Mouse (Mus musculus) lung, adult 2 months (tissue): ENCODE measurements around the gene Calm5. TPM values are rescaled to one million over a fixed set of nuclear protein-coding genes. Genes with fewer than 3 reads are reported as not detected.

Experiments used
- DNase-seq: peaks from one replicate; pipeline ENCODE4 v3.0.0; 2022
- H3K4me1 ChIP-seq: fragments of 200-500 bp; 2 replicates; pipeline ENCODE4 v1.6.1; 2011; ENCODE audit warnings: low read length; ENCODE audit not compliant: control insufficient read depth, insufficient read depth
- H3K4me3 ChIP-seq: fragments of 200-500 bp; replicated peaks from 2 replicates; pipeline ENCODE3; 2011; ENCODE audit warnings: low read depth, mild to moderate bottlenecking, control low read depth, low read length; ENCODE audit errors: extremely low read depth
- CTCF ChIP-seq: fragments of 200-500 bp; IDR thresholded peaks from 2 replicates; pipeline ENCODE4 v1.5.1; 2011; ENCODE audit warnings: mild to moderate bottlenecking, low read length, control low read depth; ENCODE audit not compliant: insufficient read depth
- POLR2A ChIP-seq: fragments of 200-500 bp; IDR thresholded peaks from 2 replicates; pipeline ENCODE4 v1.6.1; 2011; ENCODE audit warnings: low read depth, mild to moderate bottlenecking, control low read depth, low read length, borderline replicate concordance; ENCODE audit errors: extremely low read depth
- WGBS: fragments of 180-500 bp; shearing (Covaris S2); methylation state at CpG from one replicate; pipeline ENCODE4 v1.1.7; 2018; 5-methylcytosine and 5-hydroxymethylcytosine counted together
- polyA plus RNA-seq: library from polyadenylated mRNA; depleted of rRNA; stranded (reverse); fragments of >200 nt; gene quantifications from 2 replicates; pipeline ENCODE4 v1.2.3, GENCODE M21; 2012

The Calm5 gene
- polyA plus RNA-seq, 1 experiment = not detected

DNA sequence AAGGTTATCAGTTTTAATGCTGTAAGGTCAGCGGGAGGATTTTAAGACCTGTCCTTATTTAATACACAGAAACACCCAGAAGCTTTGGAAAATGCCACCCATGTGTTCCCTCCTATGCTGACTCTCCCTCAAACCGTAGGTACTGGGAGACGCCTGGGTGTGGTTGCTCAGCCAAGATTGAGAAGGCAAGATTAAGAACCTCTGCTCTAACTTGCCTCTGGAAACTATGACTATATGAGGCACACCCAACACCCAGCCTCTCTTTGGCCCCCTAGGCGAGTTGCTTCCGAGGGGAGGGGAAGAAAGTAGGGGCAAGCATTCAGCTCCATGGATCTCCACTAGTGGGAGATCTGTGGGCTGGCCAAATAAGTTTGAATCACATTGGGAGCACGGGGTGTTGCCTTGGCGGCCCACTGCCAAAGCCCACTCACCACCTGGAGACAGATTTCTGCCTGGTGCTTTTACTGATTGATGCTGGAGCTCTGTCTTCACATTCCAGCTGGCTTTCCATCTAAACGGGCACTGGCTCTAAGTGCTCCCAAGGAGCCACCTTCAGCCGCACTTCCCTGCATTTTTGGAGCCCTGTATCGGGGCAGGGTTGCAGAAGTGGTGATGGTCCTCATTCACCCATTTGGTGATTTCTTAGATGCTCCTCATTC is 9.1 kb downstream of the Calm5 start:
- H3K4me3 ChIP-seq = no peak overlapping the region
- WGBS = 89% methylated on average over 10 of the region's 10 CpGs
- H3K4me1 ChIP-seq = no peaks in the 10 kb centered on the region
- no peak for DNase-seq
- TF ChIP-seq POLR2A (no peak), CTCF (no peak)

- WGBS = 70% methylated on average over 14 of the region's 14 CpGs
- Histone ChIP-seq H3K4me1 (no peaks in the 10 kb centered on the region), H3K4me3 (no peak overlapping the region)
- DNase-seq = no peak
- TF ChIP-seq CTCF (no peak), POLR2A (no peak)
Observed at GRCm38 (mm10) chr13:3865648-3866354, 11.8 kb downstream of the Calm5 start.

DNA sequence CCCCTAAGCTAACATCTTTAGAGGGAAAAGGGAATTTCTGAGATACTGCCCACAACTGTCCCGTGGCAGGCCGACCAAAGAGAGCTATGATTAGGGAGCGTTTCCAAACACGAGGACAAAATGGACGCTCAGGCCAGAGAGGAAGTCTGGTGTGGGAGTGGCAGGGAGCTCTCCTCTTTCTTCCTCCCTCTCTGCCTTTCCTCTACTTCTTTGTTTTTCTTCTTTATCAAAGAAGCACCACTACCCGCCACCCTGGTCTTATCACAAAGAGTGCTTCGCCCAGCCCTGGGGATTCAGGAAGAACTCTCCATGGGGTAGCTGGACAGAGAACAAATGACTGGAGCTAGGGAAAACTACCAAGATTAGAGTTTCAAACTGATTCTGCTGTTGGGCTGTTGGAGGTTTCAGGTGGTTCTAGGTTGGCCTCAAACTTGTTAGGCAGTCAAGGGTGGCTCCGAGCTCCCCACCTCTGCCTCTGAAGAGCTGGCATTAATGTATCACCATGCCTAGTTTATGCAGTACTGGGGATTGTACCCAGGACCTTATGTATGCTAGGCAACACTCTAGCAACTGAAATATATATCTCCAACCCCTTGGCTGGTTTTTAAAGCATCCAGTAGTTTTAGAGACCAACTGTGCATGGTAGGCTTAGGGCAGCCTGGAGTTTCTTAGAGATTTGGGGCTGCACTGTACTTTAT is 12.5 kb downstream of the Calm5 start:
- WGBS = 65% methylated on average over 8 of the region's 8 CpGs

GRCm38 (mm10) chr13:3867158-3867557 is 13.2 kb downstream of the Calm5 start:
- H3K4me1 ChIP-seq = no peaks in the 10 kb centered on the region
- WGBS = 87% methylated on average over 6 of the region's 6 CpGs
- no peak for DNase-seq
- H3K4me3 ChIP-seq = no peak overlapping the region
- TF ChIP-seq POLR2A (no peak), CTCF (no peak)

More for the DNA sequence above, 12.5 kb downstream of the Calm5 start:
- H3K4me1 ChIP-seq = no peaks in the 10 kb centered on the region
- DNase-seq = no peak
- no peak overlapping the region for H3K4me3 ChIP-seq
- TF ChIP-seq CTCF = no peak
- TF ChIP-seq POLR2A = no peak

GRCm38 (mm10) chr13:3869901-3870300 is 15.9 kb downstream of the Calm5 start:
- Histone ChIP-seq H3K4me1 (no peaks in the 10 kb centered on the region), H3K4me3 (no peak overlapping the region)
- DNase-seq = no peak
- no peak for TF ChIP-seq CTCF

GRCm38 (mm10) chr13:3872832-3873231 is 18.9 kb downstream of the Calm5 start:
- TF ChIP-seq CTCF (no peak), POLR2A (no peak)
- DNase-seq = no peak
- no peaks in the 10 kb centered on the region for H3K4me1 ChIP-seq
- no peak overlapping the region for H3K4me3 ChIP-seq
- WGBS = 97% methylated on average over 4 of the region's 4 CpGs

DNA sequence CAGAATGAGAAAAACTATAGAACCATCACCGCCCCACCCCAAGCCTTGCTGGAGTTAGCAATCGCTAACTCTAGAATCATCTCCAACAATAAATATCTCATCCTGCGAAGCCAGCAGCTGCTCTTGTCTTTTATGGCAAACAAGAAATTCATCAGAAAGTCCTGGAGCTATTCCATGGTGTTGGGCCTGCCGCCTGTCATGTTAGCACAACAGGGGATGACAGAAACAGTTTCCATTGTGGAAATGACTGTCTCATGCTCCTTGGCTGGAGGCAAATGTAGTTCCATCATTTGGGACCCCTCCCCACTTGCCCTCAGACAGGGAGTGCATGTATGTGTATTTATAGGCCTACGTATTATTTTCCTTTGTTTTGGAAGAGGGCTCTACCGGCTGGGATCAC is 22.5 kb downstream of the Calm5 start:
- H3K4me1 ChIP-seq = no peaks in the 10 kb centered on the region
- no peak for DNase-seq
- WGBS = 74% methylated on average over 6 of the region's 6 CpGs
- no peak overlapping the region for H3K4me3 ChIP-seq
- TF ChIP-seq POLR2A (no peak), CTCF (no peak)

DNA sequence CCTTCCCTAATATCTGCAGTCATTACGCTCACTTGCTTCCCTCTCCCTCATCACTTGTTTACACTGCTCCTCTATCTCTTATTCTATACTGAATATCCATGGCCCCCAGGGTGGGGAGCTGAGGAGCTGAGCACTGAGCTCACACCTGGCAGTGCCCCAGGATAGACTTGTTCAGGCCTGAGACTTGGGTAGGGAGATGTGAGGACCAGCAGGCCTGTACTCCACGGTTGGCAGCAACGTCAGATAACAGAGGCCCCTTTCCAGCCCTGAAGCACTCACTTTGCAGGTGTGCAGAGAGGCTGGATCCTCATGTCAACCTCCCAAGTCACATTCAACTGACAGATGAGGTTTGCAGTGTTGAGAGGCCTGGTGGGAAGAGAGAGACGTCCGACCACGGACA is 23.2 kb downstream of the Calm5 start:
- WGBS = 69% methylated on average over 6 of the region's 6 CpGs
- no peak overlapping the region for H3K4me3 ChIP-seq
- TF ChIP-seq POLR2A = no peak
- TF ChIP-seq CTCF = no peak
- no peak for DNase-seq
- no peaks in the 10 kb centered on the region for H3K4me1 ChIP-seq

DNA sequence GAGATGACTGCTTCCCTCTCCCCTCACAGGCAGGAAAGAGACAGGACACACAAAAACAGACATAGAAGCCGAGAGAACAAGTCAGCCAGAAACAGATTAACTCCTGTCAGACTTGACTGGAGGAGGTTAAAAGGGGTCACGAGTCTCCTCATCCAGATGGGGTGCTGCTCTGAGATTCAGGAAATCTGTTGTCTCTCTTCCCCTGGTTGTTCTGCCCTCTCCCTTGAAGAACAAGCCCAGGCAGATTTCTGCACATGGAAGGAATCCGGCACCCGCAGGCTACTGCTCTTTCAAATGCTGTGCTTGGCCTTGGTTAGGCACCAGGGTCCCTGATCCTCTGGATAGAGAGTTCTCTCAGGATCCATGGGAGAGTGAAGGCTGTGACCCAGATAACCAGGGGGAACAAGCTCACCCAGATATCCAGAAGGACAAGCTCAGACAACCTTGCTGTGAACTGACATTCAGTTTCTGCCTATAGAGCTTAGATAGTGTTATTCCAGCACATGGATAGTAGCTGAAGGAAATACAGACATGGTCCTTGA is 23.8 kb downstream of the Calm5 start:
- Histone ChIP-seq H3K4me3 (no peak overlapping the region), H3K4me1 (no peaks in the 10 kb centered on the region)
- 69% methylated on average over 4 of the region's 4 CpGs for WGBS
- no peak for DNase-seq
- TF ChIP-seq POLR2A (no peak), CTCF (no peak)

DNA sequence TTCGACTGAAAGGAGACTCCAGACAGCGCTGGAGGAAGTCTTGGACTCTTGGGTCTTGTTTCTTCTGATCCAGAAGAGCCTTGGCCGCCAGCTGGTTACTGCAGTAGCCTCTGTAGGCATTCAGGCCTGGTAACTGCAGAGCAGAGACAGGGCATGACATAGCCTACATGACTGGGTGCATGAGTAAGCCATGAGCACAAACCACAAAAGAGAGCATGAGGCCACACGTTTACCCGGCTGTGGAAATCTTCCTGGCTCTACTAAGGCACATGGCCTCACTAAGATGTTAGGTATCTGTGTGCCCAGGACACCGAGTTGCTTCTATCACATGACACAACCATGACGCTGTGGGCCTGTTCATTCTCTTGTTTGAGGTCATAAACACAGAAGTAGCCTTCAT is 32.7 kb downstream of the Calm5 start:
- 87% methylated on average over 7 of the region's 7 CpGs for WGBS
- TF ChIP-seq CTCF = no peak
- no peak for TF ChIP-seq POLR2A
- Histone ChIP-seq H3K4me1 (peaks cover 3% of the 10 kb centered on the region; the same call in 1 of the 2 replicates), H3K4me3 (no peak overlapping the region)
- no peak for DNase-seq
